Mouse (Mus musculus): ENCODE data around the gene Pou2af1.

DNA sequence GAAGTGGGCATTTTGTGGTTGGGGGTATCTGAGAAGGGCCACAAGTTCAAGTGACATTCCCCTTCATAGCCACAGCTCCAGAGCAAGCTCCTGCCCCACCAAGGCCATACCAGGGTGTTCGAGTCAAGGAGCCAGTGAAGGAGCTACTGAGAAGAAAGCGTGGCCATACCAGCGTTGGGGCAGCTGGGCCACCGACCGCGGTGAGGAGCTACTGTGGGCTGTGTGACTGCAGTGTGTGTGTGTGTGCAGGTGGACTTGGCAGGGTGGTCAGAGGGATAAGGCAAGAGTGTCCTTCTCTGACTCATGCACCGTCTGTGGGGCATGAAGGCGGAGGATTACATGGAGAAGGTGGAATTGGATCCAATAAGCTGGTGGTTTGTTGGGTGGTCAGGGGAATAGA, 18.7 kb downstream of the Pou2af1 start:
- TF ChIP-seq CTCF (IDR thresholded peaks at IDR 0.05; ENCODE audit: low read depth) (no peak), EP300 (IDR thresholded peaks at IDR 0.05; ENCODE audit: low read depth) (no peak)

All from heart, postnatal 0 days (tissue).